Mouse (Mus musculus) liver, embryonic 11.5 days (tissue): ENCODE results near the gene Myadml2. TPM values are rescaled to one million over a fixed set of nuclear protein-coding genes. Genes with fewer than 3 reads are reported as not detected.
A peak's percentile ranks its signal among the peaks of the same experiment; 100 is the strongest.

ENCODE experiments used
- ATAC-seq: fragments of 200-750 bp; cut with Nextera tagmentation; replicated peaks from 2 replicates; pipeline ENCODE4 v1.8.0; 2017; ENCODE audit warnings: moderate number of reproducible peaks, mild to moderate bottlenecking, moderate TSS enrichment, moderate library complexity; ENCODE audit not compliant: low FRiP score
- DNase-seq: peaks from one replicate; pipeline ENCODE4 v3.0.0-alpha.2; 2017; ENCODE audit warnings: low spot score
- H3K27ac ChIP-seq: fragments of 300-500 bp; sonication (generic); 2 replicates; pipeline ENCODE4 v1.5.1; 2014; ENCODE audit warnings: mild to moderate bottlenecking, low read depth, low read length, control low read depth
- H3K27me3 ChIP-seq: fragments of 300-500 bp; sonication (generic); replicated peaks from 2 replicates; pipeline ENCODE4 v1.6.1; 2014; ENCODE audit warnings: low read length, mixed read lengths; ENCODE audit not compliant: control insufficient read depth, insufficient read depth
- H3K36me3 ChIP-seq: fragments of 300-500 bp; sonication (generic); 2 replicates; pipeline ENCODE4 v1.6.1; 2014; ENCODE audit warnings: mild to moderate bottlenecking, low read length, moderate library complexity, mixed read lengths; ENCODE audit not compliant: control insufficient read depth, insufficient read depth
- H3K4me1 ChIP-seq: fragments of 300-500 bp; sonication (generic); replicated peaks from 2 replicates; pipeline ENCODE4 v1.6.1; 2014; ENCODE audit warnings: low read length, mixed read lengths; ENCODE audit not compliant: control insufficient read depth, insufficient read depth
- H3K4me2 ChIP-seq: fragments of 300-500 bp; sonication (generic); 2 replicates; pipeline ENCODE4 v1.6.1; 2014; ENCODE audit warnings: mild to moderate bottlenecking, control low read depth, moderate library complexity
- H3K4me3 ChIP-seq: fragments of 300-500 bp; sonication (generic); 2 replicates; pipeline ENCODE4 v1.5.1; 2014; ENCODE audit warnings: low read depth, low read length, control low read depth
- H3K9ac ChIP-seq: fragments of 300-500 bp; sonication (generic); 2 replicates; pipeline ENCODE4 v1.6.1; 2014; ENCODE audit warnings: low read depth, low read length, control low read depth
- H3K9me3 ChIP-seq: fragments of 300-500 bp; sonication (generic); 2 replicates; pipeline ENCODE4 v1.6.1; 2016; ENCODE audit warnings: low read length, inconsistent platforms, mixed read lengths; ENCODE audit not compliant: control insufficient read depth
- WGBS: fragments of 180-500 bp; shearing (Covaris S2); extraction: QIAGEN DNeasy Blood & Tissue Kit; methylation state at CpG from one replicate; pipeline ENCODE4 v1.1.7; 2014; 5-methylcytosine and 5-hydroxymethylcytosine counted together
- polyA plus RNA-seq: library from polyadenylated mRNA; unstranded; fragments of >200 nt; fragmentation: Nextera tagmentation; extraction: Ambion mirVana; gene quantifications from 2 replicates; pipeline ENCODE4 v1.2.1, GENCODE M21; 2014

Myadml2 gene
- polyA plus RNA-seq, 1 experiment from 2014 or later: 0.60 TPM

DNA sequence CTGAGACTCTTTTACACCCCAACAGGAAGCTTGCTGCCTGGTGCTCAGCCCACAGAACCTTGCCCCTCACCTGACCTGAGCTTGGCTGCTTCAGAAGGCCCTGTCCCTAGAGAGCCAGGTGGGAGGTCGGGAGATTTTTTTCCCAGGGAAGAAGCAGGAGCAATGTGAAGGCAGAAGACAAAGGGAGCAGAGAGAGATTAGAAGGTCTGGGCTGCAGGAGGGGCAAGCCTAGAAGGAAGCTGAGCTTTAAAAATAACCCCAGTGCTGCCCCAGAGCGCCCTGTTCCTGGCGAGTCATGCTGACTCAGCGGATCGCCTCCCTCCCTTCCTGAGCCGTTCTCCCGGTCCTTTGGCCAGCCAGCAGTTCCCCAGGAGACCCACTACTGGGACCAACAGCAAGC lies 18.0 kb downstream of the Myadml2 start:
- no peaks in the 10 kb centered on the region for H3K9me3 ChIP-seq
- peaks cover 11% of the 10 kb centered on the region; the same call in 1 of the 2 replicates for H3K36me3 ChIP-seq
- 0 out of 2 replicates have a peak, but pooled peaks have one; percentile 14 for ATAC-seq
- no peak for DNase-seq
- peak overlapping the region; percentile 94 for H3K27ac ChIP-seq
- peak overlapping the region; percentile 95 for H3K4me2 ChIP-seq
- peaks cover 73% of the 10 kb centered on the region for H3K4me1 ChIP-seq
- H3K27me3 ChIP-seq: no peaks in the 10 kb centered on the region
- peak overlapping the region; percentile 78 for H3K4me3 ChIP-seq
- peak overlapping the region; percentile 92 for H3K9ac ChIP-seq
- WGBS: 21% methylated on average over 7 of the region's 7 CpGs

DNA sequence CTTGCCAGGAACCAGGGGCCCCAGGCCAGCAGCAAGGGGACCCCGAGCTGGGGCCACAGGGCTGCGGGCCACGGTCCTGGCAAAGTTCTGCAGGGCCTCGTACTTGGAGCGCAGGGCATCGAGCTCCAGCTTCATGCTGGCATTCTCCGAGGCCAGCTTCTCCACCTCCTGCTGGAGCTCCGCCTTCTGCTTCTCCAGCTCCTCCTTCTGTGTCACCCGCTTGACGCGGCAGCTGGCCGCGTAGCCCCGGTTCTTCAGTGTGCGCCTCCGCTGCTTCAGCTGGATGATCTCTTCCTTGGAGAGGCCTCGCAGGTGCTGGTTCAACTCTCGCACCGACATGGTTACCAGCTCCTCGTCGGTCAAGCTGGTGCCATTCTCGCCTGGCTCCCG lies 18.6 kb downstream of the Myadml2 start:
- peaks cover 72% of the 10 kb centered on the region for H3K4me1 ChIP-seq
- H3K4me2 ChIP-seq: peak overlapping the region; percentile 95
- WGBS: 55% methylated on average over 23 of the region's 23 CpGs
- H3K36me3 ChIP-seq: peaks cover 11% of the 10 kb centered on the region; the same call in 1 of the 2 replicates
- peak overlapping the region; percentile 78 for H3K4me3 ChIP-seq
- DNase-seq: no peak
- peak overlapping the region; percentile 94 for H3K27ac ChIP-seq
- ATAC-seq: no peak
- no peaks in the 10 kb centered on the region for H3K9me3 ChIP-seq
- peak overlapping the region; percentile 92 for H3K9ac ChIP-seq
- H3K27me3 ChIP-seq: no peaks in the 10 kb centered on the region

DNA sequence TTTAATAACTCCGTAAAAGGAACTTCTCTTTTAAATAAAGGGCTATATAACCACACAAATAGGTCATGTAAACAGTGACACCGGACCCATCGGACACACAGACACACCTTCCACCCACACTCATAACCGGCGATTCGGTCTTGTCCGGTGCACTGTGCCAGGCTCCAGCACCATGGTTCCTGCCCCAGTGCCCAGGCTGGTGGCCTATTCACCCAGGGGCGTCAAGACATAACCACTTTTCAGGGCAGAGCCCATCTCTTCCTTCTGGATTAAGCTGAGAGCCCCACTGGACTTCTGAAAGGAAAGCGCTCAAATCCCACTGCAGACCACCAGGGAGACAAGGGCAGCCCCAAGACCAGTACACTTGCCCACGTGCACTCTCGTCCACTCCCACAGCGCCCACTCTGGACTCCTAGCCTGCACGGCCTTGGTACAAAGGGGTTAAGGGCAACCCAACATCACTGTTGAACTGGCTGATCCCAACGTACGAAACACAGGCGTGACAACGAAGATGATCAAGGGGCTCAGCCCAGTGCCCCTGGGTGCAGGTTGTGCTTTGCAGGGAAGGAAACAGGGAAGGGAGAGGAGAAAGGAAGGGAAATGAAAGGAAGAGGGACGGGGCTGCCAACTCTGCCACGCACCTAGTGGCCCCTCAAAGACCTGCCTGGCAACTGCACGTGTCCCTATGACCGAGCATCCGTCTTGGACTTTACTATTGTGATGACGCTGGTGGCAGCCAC lies 19.2 kb downstream of the Myadml2 start:
- 89% methylated on average over 23 of the region's 23 CpGs for WGBS
- ATAC-seq (no peak), DNase-seq (no peak)
- H3K27me3 ChIP-seq: no peaks in the 10 kb centered on the region
- H3K36me3 ChIP-seq: peaks cover 11% of the 10 kb centered on the region; the same call in 1 of the 2 replicates
- peak overlapping the region; percentile 31 for H3K9ac ChIP-seq
- no peaks in the 10 kb centered on the region for H3K9me3 ChIP-seq
- H3K4me1 ChIP-seq: peaks cover 70% of the 10 kb centered on the region
- peak overlapping the region; percentile 95 for H3K4me2 ChIP-seq
- H3K4me3 ChIP-seq: peak overlapping the region; percentile 78
- H3K27ac ChIP-seq: no peak overlapping the region

DNA sequence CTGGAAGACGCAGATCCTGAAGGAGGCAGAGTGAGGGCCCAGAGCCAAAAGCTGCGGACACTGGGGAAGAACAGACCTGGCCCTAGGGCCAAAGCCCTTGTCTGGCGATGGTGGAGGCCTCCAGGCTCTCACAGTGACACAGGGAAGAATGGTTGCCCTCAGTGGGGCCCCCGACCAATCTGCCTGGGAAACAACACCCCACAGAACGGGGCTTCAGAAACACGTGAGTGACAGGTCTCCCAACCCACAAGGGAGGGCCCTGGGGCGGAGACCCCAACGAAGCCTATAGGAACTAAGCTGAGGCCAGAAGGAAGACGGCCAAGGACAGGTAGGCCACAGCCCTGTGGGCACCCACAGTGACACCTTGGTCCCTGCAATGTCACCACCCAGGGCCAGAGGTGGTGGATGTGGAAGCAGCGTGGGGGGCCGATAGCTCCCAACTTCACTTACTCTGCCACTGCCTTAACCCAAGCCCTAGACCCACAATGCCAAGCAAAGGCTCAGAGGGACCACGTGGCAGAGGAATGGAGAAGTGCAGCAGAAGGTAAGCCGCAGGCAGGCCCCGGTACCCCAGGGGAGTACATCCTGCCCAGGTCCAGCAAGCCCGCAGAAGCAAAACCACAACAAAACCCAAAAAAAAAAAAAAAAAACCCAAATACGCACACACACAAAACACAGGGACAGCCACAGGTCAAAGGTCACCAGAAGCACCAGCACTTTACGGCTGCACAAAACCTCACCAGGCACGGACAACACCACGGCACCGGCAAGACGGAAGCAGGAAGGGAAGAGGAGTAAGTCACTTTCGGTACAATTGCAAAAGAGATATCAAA lies 20.3 kb downstream of the Myadml2 start:
- no peaks in the 10 kb centered on the region for H3K9me3 ChIP-seq
- H3K4me1 ChIP-seq: peaks cover 75% of the 10 kb centered on the region
- peak overlapping the region; percentile 46 for H3K4me2 ChIP-seq
- H3K27ac ChIP-seq: peak overlapping the region; percentile 63
- H3K36me3 ChIP-seq: peaks cover 15% of the 10 kb centered on the region; the same call in 1 of the 2 replicates
- H3K9ac ChIP-seq: peak overlapping the region; percentile 47; the same call in 1 of the 2 replicates
- no peaks in the 10 kb centered on the region for H3K27me3 ChIP-seq
- ATAC-seq (no peak), DNase-seq (no peak)
- 55% methylated on average over 22 of the region's 22 CpGs for WGBS
- H3K4me3 ChIP-seq: peak overlapping the region; percentile 25; the same call in 1 of the 2 replicates

DNA sequence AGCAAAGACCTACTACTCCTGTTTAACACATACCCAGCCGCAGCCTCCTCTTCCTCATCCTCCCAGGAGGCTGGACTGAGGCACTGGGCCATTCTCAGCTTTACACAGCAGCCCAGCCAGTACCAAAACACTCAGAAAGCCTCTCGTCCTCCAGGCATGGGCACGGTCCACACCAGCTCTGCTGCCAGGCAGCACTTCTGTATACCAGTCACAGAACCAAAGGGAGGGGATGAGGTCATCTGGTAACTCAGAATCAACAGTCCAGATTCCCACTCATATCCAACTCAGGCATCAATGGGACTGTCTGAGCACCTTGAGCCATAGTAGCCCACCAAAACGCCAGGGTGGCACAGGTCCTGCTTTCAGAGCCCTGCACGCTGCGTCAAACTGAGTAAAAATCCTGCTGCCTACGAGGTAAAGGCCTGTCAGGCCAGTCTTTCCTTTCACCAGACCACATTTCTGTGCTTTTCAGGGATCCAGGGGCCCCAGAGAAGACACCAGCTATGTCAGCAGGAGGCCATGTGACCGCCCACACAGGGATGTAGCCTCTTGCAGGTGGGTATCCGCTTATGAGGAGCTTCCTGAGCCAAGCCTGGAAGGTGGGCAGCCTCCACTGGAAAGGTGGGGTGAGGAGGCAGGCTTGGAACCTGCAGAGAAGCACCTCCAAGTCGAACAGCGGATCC lies 21.0 kb downstream of the Myadml2 start:
- Histone ChIP-seq H3K27ac (peak overlapping the region; percentile 63), H3K4me2 (0 out of 2 replicates have a peak overlapping the region, but pooled peaks have one; percentile 46), H3K4me1 (peaks cover 70% of the 10 kb centered on the region), H3K9ac (no peak overlapping the region), H3K36me3 (peaks cover 17% of the 10 kb centered on the region; the same call in 1 of the 2 replicates), H3K4me3 (no peak overlapping the region), H3K27me3 (no peaks in the 10 kb centered on the region), H3K9me3 (no peaks in the 10 kb centered on the region)
- ATAC-seq (no peak), DNase-seq (no peak)
- 87% methylated on average over 11 of the region's 11 CpGs for WGBS

DNA sequence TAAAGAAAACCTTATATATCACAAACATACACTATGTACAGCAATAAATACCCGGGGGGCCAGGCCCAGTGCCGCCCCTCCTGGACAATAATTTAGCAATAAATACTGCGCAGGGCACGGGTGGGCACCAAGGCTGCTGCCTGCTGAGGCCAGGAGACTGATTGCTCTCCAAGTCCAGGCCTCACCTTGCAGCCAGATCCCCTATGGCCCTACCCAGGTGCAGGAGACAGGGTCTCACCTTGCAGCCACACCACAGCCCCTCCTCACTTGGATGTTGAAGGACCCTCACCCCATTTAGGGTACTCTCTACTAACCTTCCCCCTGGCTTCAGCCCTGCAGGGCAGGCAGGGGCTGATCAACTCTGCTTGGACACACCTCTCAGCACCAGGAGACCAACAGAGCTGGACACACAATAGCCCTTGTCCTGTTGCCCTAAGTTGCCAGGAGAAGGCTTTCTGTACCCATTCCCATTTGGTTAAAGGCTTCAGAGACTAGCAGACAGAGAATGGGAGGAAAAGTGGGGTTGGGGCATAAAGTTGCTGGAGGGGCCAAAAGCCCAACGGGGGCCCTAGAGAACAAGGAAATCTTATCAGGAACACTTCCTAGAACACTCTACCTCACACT lies 22.7 kb downstream of the Myadml2 start, which contains the start of gene Sirt7:
TSS of gene Sirt7 (minus strand) at position 89 of the 624 bp plus-strand sequence.
- Histone ChIP-seq H3K36me3 (peaks cover 30% of the 10 kb centered on the region), H3K4me2 (peak within 1 kb of the TSS; percentile 81), H3K27me3 (no peaks in the 10 kb centered on the region), H3K4me3 (peak within 1 kb of the TSS; percentile 100), H3K4me1 (peaks cover 54% of the 10 kb centered on the region), H3K9me3 (no peaks in the 10 kb centered on the region), H3K9ac (peak within 1 kb of the TSS; percentile 97), H3K27ac (peak within 1 kb of the TSS; percentile 97)
- no peak for DNase-seq
- peak; percentile 18 for ATAC-seq
- WGBS: 18% methylated on average over 5 of the region's 5 CpGs

DNA sequence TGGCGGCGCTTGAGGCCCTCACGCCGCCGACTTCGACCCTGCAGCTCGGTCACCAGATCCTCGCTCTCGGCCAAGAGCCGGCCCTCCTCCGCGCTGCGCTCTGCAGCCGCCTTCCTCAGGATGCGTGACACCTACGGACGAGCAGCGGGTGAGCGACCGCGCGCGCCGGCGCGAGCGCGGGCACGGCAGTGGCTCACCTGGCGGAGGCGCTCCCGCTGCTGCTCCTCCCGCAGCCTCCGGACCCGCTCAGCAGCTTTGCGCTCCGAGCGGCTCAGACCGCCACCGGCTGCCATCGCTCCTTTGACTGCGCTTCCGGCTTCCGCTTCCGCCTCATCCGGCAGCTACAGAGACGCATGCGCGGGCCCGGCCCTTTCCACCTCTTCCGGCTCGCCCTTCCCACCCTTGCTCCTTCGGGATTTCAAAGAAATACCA lies 23.3 kb downstream of the Myadml2 start:
- DNase-seq (peak; percentile 83), ATAC-seq (peak; percentile 76)
- H3K9ac ChIP-seq: peak overlapping the region; percentile 97
- peak overlapping the region; percentile 97 for H3K27ac ChIP-seq
- H3K4me1 ChIP-seq: peaks cover 48% of the 10 kb centered on the region
- H3K36me3 ChIP-seq: peaks cover 34% of the 10 kb centered on the region
- H3K4me2 ChIP-seq: peak overlapping the region; percentile 81
- peak overlapping the region; percentile 100 for H3K4me3 ChIP-seq
- under 1% methylated on average over 46 of the region's 53 CpGs for WGBS
- no peaks in the 10 kb centered on the region for H3K9me3 ChIP-seq
- H3K27me3 ChIP-seq: no peaks in the 10 kb centered on the region
